Mouse (Mus musculus) regulatory T cell (primary cell): ENCODE results near the gene Ifitm10.
"Not testable (repeated sequence)": the region's sequence is repeated elsewhere in the genome, so short reads cannot be mapped to it uniquely, and the experiment has no call there.

Experiments
- in situ Hi-C: fragments of 300-600 bp; cut with MboI, MseI; formaldehyde crosslinking; loops from one replicate; pipeline ENCODE4 v1.15.1; 2025; ENCODE audit warnings: high pct_unique_total_duplicates

Gene Ifitm10

DNA sequence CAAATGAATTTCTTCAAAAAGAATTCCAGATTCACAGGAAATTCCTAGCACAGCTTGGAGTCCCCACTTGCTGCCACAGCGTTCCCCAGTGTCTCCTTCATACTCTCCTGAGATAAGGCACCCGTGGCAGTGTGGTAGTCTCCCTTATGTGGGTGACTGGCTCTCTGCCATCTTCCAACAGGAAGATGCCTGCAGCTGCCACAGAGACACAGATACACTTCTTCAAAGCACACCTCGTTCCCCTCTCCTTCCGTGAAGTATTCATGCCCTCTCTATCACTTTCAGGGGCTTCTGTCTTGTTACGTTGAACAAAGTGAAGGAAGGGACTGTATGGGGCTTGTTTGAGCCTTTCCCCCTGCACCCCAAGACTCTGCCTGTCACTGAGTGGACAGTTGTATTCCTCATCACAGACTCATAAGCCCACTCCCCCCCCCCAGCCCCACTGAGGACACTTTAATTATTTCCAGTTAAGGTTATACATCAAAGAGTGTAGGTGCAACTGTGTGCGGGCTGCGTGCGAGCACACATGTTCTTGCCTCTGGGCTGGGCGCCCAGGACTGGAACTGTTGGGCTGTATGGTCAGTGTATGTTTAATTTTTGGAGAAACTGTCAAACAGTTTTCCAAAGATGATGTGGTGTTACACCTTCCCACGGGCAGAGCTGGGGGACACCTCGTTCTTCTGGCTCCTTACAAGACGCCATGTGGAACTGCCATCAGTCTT lies 50.0 kb downstream of the Ifitm10 start:
- in situ Hi-C loops, result no loop called here

DNA sequence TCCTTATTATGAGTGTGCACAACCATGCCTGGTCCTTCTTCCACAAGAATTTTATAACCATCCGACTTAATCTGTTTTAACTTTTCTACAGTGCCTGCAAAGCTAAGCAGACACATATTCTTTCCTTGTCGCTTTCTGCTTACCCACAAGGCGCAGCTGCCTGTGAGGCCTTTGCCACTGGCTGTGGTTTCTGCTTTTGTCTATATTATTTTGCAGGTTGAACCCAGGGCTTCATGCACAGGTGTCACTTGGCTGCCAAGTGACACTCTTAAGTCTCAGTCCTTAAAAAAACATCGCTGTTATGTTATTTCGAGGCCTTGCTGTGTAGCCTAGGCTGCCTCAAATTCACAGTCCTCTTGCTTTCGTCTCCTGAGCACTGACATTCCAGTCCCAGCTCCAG lies 50.9 kb downstream of the Ifitm10 start:
- in situ Hi-C loops, result no loop called here

DNA sequence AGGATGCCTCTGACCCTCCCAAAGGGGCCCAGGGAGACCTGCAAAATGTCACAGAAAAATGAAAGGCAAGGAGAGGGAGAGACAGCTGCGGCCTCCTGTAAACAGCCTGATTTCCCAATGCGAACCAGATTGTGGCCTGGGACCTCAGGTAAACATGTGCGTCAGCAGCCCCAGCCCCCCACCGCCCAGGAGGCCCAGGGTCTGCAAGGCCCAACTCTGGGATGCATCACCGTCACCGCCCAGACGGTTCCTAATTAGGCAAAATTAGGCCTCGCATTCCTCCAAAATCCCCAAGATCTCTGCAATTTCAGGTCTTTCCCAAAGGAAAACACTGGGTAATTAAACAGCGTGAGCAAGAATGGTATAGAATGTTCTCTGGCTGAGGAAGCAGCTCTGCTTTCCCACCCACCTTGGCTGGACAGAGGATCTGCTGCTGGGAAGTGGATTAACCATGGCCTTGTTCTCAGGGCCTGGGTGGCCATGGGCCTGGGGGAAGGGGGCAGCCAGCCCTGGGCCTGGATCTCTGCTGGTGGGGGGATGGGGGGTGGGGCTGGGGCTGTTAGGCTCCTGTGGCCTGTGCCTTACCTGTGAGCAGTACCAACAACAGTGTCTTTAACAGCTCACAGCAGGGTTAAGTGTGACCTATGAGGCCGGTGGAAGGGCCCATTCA lies 51.8 kb downstream of the Ifitm10 start:
- in situ Hi-C loops, result not testable (repeated sequence)

DNA sequence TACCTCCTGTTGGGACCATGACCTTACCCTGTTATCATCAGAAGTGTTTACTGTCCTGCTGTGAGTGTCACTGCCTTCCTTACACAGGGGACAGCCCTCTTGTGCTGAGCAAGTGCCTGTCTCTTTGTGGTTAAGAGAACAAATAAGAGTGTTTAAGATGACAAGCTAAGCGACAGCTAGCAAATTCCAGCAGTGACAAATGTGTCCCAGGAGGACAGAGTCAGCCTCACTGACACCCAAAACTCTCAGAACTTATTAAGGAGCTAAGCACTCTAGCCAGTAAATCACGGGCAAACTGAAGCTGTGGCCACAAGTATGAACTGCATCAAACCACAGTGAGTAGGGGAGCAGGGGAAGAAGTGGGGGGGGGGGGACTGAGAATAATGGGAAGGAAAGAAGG lies 52.6 kb downstream of the Ifitm10 start:
- in situ Hi-C loops, result no loop called here

DNA sequence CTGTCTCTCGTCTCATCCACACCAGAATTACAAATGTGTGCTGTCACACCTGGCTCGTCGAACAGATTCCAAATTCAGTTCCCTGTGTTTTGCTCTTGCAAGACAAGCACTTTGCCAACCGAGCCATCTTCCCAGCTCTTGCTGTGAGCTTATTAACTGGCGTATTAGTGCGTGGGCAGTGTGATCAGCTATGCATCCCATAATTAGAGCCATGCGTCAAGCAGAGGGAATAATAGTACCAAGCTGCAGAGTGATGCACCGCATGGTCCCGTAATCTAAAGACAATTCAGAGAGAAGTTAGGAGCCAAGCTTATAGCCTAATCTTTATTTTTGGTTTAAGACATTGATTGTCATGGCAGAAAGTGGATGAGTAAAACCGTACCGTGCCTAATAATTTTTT lies 54.4 kb downstream of the Ifitm10 start:
- in situ Hi-C loops, result no loop called here

DNA sequence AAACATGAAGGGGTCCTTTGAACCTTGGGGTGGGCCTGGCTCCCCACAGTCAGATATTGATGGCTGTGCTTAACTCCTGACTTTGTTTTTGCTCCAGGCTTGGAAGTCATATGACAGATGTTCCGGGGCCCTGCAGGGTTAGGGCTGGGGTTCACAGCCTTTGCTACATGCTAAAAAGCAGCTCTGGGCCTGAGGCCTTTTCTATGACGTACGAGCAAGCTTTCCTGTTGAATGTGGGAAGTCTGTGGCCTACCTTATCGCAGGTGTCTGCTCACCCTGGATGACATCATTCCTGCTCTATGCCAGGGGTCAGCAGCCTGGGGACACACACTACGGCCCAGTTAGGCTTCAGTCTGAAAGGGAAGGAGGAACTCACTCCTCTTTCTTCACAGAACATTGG lies 56.3 kb downstream of the Ifitm10 start:
- in situ Hi-C loops, result no loop called here

DNA sequence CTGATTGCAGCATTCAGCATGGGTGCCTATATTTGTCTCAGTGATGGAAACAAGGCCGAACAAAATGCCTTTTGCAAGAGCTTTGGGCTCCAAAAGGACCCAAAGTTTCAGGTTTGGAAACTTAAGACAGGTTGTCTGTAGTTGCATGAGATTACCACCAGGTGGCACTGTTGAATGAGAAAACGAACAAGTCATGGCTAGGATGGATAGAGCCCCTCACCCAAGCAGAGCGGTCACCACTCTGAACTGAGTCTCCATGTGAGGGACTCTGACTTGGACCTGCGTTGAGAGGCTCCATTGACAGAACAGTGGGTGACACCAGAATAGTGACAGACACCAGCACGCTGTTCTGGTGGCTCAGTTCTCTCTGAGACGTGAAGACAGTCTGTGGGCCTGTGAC lies 57.0 kb downstream of the Ifitm10 start:
- in situ Hi-C loops, result no loop called here

DNA sequence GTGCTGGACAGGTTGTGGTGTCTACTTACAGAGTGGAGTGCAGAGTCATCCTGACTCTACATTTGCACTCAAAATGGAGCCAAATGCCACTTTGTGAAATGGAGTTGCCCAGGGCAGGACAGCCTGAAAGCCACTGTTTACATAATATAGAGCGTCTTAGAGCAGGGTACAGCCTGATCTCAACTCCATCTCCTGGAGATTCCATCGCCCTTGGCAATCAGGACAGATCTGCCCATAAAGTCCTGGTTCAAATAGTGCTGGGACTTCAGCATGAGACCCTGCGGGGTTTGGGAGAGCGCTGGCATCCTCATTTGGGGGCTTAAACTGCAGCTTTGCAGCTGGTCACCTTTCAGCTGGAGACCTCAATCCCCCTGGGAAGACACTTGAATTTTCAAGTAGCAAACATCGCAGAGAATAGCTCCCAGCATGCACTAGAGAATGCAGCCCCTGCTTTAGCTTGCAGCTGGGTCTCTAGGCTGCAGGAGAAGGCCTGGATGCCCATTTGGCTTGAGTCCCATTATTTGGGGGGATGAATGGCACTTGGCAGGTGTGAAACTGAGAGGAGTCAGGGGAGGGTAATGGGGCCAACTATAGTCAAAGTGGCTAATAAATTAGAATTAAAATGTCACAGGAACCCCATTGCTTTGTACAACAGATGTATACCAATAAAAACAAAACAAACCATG lies 58.8 kb downstream of the Ifitm10 start:
- in situ Hi-C loops, result no loop called here

DNA sequence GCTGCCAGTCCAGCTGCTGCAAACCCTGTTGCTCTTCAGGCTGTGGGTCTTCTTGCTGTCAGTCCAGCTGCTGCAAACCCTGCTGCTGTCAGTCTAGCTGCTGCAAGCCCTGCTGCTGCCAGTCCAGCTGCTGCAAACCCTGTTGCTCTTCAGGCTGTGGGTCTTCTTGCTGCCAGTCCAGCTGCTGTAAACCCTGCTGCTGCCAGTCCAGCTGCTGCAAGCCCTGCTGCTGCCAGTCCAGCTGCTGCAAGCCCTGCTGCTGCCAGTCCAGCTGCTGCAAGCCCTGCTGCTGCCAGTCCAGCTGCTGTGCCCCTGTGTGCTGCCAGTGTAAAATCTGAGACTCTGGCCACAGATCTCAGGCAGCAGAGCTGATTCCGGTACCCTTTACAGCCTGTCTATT lies 69.6 kb downstream of the Ifitm10 start:
- in situ Hi-C loops, result not testable (repeated sequence)

DNA sequence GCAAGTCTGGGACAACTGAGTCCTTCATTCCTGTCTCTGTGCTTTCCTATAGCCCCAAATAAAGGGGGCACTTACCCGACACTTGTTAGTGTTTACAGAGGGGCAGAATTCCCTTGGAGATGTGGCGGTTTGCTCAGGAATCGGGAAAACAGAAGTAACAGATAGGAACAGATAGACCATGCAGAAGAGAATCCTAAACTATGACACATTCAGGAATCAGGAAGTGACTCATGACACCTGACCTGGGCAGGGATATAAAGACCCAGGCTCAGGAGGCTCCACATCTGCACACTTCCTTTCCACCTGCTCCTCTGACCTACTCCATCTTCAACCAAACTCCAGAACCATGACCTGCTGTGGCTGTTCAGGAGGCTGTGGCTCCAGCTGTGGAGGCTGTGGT lies 70.3 kb downstream of the Ifitm10 start, which contains the start of gene Krtap5-4:
Gene Krtap5-4 (plus strand): TSS at position 301 of the 400 bp plus-strand sequence.
- in situ Hi-C loops, result no loop called here

DNA sequence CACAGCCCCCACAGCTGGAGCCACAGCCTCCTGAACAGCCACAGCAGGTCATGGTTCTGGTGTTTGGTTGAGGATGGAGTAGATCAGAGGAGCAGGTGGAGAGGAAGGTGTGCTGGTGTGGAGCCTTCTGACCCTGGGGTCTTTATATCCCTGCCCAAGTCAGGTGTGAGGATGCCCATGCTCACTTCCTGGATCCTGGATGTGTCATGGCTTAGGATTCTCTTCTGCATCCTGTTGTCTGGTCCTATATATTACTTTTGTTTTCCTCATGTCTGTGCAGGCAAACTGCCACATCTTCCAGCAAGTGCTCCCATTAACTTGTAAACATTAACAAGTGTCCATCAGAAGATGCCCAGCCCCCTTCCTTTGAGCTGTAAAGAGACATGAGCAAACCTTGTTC lies 76.5 kb downstream of the Ifitm10 start, which contains the start of gene Krtap5-1:
Gene Krtap5-1 (minus strand): TSS at position 101 of the 400 bp plus-strand sequence.
- in situ Hi-C loops, result not testable (repeated sequence)

DNA sequence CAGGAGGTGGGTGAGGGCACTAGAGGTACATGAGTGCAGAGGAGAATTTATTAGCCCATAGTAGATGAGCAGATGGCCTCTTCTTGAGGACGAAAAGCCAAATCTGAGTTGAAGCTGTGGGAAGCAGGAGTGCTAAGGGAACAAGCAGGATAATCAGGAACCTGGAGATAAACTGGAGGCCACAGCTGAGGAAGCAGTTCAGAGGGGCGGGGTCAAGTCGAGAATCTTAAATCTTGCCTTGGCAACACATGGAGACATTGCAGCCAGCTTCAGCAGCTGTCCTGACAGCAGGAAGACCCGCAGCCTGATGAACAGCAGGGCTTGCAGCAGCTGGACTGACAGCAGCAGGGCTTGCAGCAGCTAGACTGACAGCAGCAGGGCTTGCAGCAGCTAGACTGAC lies 77.4 kb downstream of the Ifitm10 start:
- in situ Hi-C loops, result not testable (repeated sequence)

DNA sequence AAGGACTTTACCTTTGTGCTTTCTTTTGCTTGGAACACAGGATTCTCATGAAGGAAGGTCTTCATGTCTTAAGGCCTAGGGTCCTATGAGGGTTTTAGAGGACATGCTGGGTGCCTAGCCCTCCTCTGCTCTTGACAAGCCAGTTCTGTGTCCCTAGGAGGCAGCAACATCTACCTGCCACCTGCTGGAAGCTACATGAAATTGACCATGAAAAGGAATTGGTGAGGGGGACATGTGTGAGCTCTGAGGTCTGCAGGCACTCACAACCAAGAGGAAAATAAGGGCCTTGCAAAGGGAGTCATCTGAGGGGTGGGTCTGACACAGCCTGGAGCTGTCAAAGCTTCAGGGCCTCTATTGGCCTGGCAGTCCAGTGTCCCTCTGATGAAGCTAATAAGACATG lies 78.1 kb downstream of the Ifitm10 start:
- in situ Hi-C loops, result no loop called here

DNA sequence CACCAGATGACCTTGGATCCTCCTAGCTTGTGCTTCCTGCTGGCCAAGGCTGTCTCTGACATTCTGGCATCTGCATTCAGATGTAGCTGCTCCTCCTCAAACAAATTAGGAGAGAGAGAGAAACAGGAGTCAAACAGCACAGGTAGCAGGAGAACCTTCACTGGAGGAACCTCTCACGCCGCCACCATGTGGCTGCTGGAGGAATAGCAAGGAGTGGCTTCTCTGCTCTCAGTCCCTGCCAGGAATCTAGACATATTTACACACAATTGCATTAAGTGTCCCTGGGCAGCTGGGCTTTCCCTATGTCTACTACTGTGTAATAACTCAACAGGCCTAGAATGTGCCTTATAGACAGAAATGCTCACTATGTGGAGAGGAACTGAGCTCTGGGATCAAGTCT lies 79.7 kb downstream of the Ifitm10 start:
- in situ Hi-C loops, result not testable (repeated sequence)

DNA sequence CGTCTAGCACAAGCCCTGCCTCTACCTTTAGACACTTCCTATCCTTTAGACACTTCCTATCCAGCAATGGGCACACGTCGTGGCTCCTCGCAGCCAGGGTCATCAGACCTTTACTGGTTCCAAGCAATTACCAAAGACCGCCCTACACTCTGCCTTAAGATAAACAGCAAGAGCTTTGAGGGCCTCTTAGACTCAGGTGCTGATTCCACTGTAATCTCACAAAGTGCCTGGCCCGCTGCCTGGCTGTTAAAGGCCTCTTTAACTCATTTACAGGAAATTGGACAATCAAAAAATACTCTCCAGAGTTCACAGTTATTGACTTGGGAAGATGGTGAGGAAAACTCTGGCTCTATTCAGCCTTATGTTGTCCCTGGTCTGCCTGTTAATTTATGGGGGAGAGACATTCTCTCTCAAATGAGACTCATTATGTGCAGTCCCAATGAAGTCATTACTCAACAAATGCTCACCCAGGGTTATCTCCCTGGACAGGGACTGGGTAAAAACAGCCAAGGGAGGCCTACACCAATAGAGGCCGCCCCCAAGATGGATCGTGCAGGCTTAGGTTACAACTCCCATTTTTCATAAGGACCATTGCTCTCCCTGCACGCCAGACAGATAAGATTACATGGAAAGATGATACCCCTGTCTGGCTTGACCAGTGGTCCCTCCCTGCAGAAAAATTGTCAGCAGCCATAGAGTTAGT lies 87.5 kb downstream of the Ifitm10 start:
- in situ Hi-C loops, result not testable (repeated sequence)

DNA sequence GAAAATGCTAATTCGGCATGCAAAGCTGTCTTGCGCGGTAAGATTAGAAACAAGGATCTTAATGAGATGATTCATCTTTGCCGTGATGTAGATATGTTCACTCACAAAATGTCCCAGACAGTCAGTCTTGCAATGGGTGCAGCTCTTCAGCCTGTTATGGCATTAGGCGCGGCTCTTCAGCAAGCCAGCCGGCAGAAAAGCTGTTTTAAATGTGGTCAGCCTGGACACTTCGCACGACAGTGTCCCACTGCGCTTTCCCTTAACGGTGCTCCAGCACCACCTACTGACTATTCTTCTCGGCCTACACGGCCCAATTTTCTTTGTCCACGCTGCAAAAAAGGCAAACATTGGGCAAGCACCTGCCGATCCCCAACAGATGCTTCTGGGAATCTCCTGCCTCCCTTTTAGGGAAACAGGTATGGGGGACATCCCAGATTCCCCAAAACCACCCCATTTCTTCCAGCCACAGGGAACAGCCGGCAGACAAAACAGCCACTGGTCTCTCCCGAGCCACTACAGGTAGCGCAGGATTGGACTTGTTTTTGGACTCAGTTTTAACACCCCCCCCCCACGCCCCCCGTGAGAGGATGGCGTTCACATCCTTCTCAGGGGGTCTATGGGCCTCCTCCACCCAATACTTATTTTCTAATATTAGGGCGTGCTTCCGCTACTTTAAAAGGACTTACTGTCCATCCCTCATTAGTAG lies 88.3 kb downstream of the Ifitm10 start:
- in situ Hi-C loops, result no loop called here

DNA sequence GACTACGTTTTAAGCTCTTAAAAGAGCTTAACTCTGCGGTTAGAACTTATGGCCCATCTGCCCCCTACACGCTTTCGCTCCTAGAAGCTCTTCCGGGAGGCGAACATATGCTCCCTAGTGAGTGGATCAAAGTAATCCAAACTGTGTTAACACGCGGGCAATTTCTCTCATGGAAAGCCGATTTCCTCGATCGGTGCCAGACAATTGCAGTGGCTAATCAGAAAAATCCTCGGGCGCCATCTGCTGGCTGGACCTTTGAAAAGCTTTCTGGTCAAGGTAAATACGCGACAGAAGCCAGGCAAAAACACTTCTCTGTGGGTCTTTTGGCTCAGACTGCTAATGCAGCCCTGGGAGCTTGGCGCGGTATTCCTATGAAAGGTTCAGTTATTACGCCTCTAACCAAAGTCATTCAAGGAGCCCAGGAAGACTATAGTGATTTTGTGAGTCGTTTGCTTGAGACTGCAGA lies 88.9 kb downstream of the Ifitm10 start:
- in situ Hi-C loops, result no loop called here

DNA sequence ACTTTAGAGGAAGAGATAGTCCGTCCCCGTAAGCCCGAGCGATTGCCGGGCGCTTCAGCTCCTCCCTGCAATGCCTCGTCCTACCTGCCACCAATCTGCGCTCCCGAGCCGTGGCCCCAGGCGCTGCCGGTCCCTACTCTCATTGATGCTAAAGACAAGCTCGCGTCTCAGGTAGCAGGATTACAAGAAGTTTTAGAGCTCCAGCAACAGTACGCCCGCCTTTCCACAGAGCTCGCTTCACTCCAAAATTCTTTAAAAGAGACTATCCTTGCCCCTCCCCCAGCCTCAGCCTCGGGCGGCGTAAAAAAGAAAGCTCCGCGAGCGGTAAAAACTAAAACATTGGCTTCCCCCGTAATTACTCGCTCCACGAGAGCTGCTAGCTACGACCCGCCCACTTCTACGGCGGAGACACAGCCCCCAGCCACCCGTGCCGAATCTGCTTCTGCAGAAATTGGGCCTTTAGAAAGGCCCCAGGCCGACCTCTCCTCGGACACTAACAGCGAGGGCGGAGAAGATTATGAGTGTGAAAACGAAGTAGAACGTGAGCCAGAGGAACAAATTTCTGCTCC lies 89.4 kb downstream of the Ifitm10 start:
- in situ Hi-C loops, result no loop called here

DNA sequence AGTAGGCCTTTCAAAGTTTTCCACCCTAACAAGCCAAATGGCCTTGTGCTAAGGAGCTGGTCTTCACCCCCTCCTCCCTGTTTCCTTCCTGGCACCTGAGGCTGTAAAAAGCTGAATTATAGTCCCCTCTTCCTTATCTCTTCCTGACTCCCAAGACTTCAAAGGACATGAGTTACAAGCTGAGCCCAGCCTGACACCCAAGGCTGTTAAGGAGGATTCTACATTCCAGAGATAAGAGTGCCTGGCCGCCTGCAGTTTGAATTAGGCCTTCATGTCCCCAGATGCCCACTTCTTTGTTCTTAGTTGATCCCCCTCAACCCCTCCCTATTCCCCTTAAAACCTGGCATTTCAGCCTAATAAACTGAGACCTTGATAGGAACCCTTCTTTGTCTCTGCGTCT lies 90.7 kb downstream of the Ifitm10 start:
- in situ Hi-C loops, result not testable (repeated sequence)

DNA sequence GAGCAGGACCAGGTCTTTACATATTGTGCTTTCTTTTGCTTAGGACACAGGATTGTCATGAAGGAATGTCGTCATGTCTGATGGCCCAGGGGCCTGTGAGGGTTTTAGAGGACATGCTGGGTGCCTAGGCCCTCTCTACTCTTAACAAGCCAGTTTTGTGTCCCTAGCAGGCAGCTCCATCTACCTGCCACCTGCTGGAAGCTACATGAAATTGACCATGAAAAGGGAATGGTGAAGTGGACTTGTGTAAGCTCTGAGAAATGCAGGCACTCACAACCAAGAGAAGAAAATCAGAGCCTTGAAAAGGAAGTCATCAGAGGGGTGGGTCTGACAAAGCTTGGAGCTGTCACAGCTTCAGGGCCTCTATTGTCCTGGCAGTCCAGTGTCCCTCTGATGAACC lies 94.3 kb downstream of the Ifitm10 start:
- in situ Hi-C loops, result not testable (repeated sequence)

DNA sequence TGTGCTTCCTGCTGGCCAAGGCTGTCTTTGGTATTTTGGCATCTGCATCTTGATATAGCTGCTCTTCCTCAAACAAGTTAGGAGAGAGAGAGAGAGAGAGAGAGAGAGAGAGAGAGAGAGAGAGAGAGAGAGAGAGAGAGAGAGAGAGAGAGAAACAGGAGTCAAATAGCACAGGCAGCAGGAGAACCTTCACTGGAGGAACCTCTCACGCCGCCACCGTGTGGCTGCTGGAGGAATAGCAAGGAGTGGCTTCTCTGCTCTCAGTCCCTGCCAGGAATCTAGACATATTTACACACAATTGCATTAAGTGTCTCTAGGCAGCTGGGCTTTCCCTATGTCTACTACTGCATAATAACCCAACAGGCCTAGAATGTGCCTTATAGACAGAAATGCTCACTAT lies 95.4 kb downstream of the Ifitm10 start:
- in situ Hi-C loops, result not testable (repeated sequence)
